Mouse (Mus musculus) liver, postnatal 0 days (tissue): ENCODE measurements around the gene Map2k5.

Source experiments
- CTCF ChIP-seq: sonication (generic); IDR thresholded peaks from 2 replicates; pipeline ENCODE4 v1.5.1; 2016; ENCODE audit warnings: antibody characterized with exemption, low read depth
- EP300 ChIP-seq: IDR thresholded peaks from 2 replicates; pipeline ENCODE4 v1.6.1; 2016; ENCODE audit warnings: antibody characterized with exemption, low read depth, mild to moderate bottlenecking

- no peak for TF ChIP-seq EP300
- peak; percentile 63 for TF ChIP-seq CTCF
Observed at GRCm38 (mm10) chr9:63333074-63333473, 44.6 kb downstream of the Map2k5 start.
